Mouse (Mus musculus) lung, embryonic 15.5 days (tissue): ENCODE data around the gene Intu. TPM values are rescaled to one million over a fixed set of nuclear protein-coding genes. Genes with fewer than 3 reads are reported as not detected.

Experiments
- ATAC-seq: fragments of 200-750 bp; cut with Nextera tagmentation; 2 replicates; pipeline ENCODE4 v1.8.0; 2017; ENCODE audit warnings: moderate number of reproducible peaks, borderline replicate concordance; ENCODE audit not compliant: low FRiP score, low TSS enrichment; ENCODE audit errors: extremely low read depth
- H3K27ac ChIP-seq: fragments of 300-500 bp; sonication (generic); 2 replicates; pipeline ENCODE4 v1.5.1; 2015; ENCODE audit warnings: moderate library complexity, mild to moderate bottlenecking, inconsistent platforms
- H3K27me3 ChIP-seq: fragments of 300-500 bp; sonication (generic); 2 replicates; pipeline ENCODE4 v1.6.1; 2015; ENCODE audit warnings: inconsistent platforms
- H3K36me3 ChIP-seq: fragments of 300-500 bp; sonication (generic); 2 replicates; pipeline ENCODE4 v1.6.1; 2015; ENCODE audit warnings: inconsistent platforms
- H3K4me1 ChIP-seq: fragments of 300-500 bp; sonication (generic); 2 replicates; pipeline ENCODE4 v1.6.1; 2015; ENCODE audit warnings: inconsistent platforms
- H3K4me2 ChIP-seq: fragments of 300-500 bp; sonication (generic); 2 replicates; pipeline ENCODE4 v1.6.1; 2015; ENCODE audit warnings: inconsistent platforms, mild to moderate bottlenecking, moderate library complexity
- H3K4me3 ChIP-seq: fragments of 300-500 bp; sonication (generic); 2 replicates; pipeline ENCODE4 v1.5.1; 2015; ENCODE audit warnings: mild to moderate bottlenecking, inconsistent platforms
- H3K9ac ChIP-seq: fragments of 300-500 bp; sonication (generic); 2 replicates; pipeline ENCODE4 v1.6.1; 2015; ENCODE audit warnings: inconsistent platforms
- H3K9me3 ChIP-seq: fragments of 300-500 bp; sonication (generic); 2 replicates; pipeline ENCODE4 v1.6.1; 2016; ENCODE audit warnings: inconsistent platforms
- WGBS: fragments of 180-500 bp; shearing (Covaris S2); methylation state at CpG from one replicate; pipeline ENCODE4 v1.1.7; 2015; 5-methylcytosine and 5-hydroxymethylcytosine counted together
- polyA plus RNA-seq: library from polyadenylated mRNA; unstranded; fragments of >200 nt; fragmentation: Nextera tagmentation; extraction: Ambion mirVana; gene quantifications from 2 replicates; pipeline ENCODE4 v1.2.1, GENCODE M21; 2015

The Intu gene
- polyA plus RNA-seq, 1 experiment from 2014 or later = 2.4 TPM

DNA sequence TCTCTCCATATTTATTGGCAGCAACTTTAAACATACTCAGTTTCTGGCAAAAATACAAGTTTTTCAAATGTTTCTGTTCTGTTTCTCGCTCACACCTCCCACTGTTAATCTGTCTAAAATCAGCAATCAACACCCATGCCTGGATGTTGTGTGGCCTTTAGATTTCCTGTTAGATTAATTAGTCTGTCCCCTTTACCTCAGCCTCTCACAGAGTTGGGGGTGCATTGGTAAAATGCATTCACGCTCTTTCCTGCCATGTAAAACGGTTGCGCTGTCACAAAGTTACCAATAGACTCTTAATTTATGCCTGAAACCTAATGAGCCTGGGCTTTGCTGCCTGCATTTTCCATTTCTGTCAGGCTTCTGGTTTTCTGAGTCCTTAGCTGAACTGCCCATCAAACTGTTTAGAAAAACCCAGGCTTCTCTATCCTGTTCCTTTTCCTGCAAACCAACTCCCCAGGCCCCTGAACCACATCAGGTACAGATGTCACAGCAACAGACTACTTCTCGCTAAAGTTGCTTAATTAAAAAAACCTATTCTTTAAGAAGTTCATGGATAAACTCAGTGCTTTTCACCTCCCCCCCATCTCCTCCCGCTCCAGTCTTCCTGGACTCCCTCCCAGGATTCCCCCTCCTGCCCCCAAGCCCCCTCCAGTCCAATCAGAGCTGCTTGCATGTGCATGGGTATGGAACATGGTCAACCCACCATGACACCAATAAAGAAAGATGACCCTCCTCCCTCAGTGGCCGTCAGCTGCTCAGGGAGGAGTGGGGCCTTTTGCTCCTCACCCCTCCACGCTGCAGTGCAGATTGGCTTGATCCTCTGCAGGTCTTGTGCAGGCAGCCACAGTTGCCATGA lies 136.0 kb downstream of the Intu start:
- H3K4me1 ChIP-seq = no peaks in the 10 kb centered on the region
- H3K9ac ChIP-seq = no peak overlapping the region
- no peak overlapping the region for H3K4me3 ChIP-seq
- no peak overlapping the region for H3K4me2 ChIP-seq
- ATAC-seq = no peak
- no peak overlapping the region for H3K27ac ChIP-seq
- WGBS = 76% methylated on average over 8 of the region's 8 CpGs
- no peaks in the 10 kb centered on the region for H3K27me3 ChIP-seq
- no peaks in the 10 kb centered on the region for H3K36me3 ChIP-seq
- no peaks in the 10 kb centered on the region for H3K9me3 ChIP-seq

DNA sequence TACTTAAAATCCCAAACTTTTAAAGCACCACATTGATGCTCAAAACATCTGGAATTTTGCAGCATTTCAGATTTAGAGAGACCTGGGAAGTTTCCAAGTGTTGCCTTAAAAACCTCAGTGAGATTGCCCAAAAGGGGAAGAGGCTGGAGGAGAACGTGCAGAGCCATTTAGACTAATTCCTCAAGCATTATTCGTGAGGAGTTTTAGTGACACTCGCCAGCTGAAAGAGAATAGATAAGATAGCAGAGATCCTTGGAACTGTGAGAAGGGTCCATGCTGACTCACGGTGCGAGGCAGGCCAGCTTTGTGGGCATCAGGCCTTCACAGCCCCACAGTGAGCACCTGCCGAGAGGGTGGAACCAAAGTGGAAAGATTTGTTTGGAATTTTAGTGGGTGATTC lies 137.8 kb downstream of the Intu start:
- no peak overlapping the region for H3K4me3 ChIP-seq
- no peaks in the 10 kb centered on the region for H3K36me3 ChIP-seq
- H3K27ac ChIP-seq = no peak overlapping the region
- no peak overlapping the region for H3K4me2 ChIP-seq
- H3K9ac ChIP-seq = no peak overlapping the region
- no peaks in the 10 kb centered on the region for H3K27me3 ChIP-seq
- H3K9me3 ChIP-seq = no peaks in the 10 kb centered on the region
- no peak for ATAC-seq
- 54% methylated on average over 6 of the region's 6 CpGs for WGBS
- H3K4me1 ChIP-seq = no peaks in the 10 kb centered on the region

- no peak overlapping the region for H3K4me2 ChIP-seq
- ATAC-seq = no peak
- H3K4me3 ChIP-seq = no peak overlapping the region
- no peaks in the 10 kb centered on the region for H3K36me3 ChIP-seq
- H3K9me3 ChIP-seq = no peaks in the 10 kb centered on the region
- H3K9ac ChIP-seq = no peak overlapping the region
- no peak overlapping the region for H3K27ac ChIP-seq
- no peaks in the 10 kb centered on the region for H3K27me3 ChIP-seq
- no peaks in the 10 kb centered on the region for H3K4me1 ChIP-seq
- 95% methylated on average over 3 of the region's 3 CpGs for WGBS
Measured at GRCm38 (mm10) chr3:40669395-40669794, 138.3 kb downstream of the Intu start.

- no peak overlapping the region for H3K4me3 ChIP-seq
- no peak for ATAC-seq
- no peak overlapping the region for H3K27ac ChIP-seq
- no peaks in the 10 kb centered on the region for H3K36me3 ChIP-seq
- WGBS = 77% methylated on average over 1 of the region's 1 CpGs
- no peak overlapping the region for H3K9ac ChIP-seq
- no peaks in the 10 kb centered on the region for H3K4me1 ChIP-seq
- no peaks in the 10 kb centered on the region for H3K27me3 ChIP-seq
- H3K4me2 ChIP-seq = no peak overlapping the region
- no peaks in the 10 kb centered on the region for H3K9me3 ChIP-seq
Measured at GRCm38 (mm10) chr3:40673515-40673914, 142.4 kb downstream of the Intu start.

GRCm38 (mm10) chr3:40674873-40675405 lies 143.9 kb downstream of the Intu start:
- WGBS = 38% methylated on average over 8 of the region's 8 CpGs
- no peak overlapping the region for H3K4me3 ChIP-seq
- no peak overlapping the region for H3K9ac ChIP-seq
- H3K9me3 ChIP-seq = no peaks in the 10 kb centered on the region
- no peak overlapping the region for H3K27ac ChIP-seq
- no peak overlapping the region for H3K4me2 ChIP-seq
- no peak for ATAC-seq
- H3K4me1 ChIP-seq = no peaks in the 10 kb centered on the region
- no peaks in the 10 kb centered on the region for H3K27me3 ChIP-seq
- H3K36me3 ChIP-seq = no peaks in the 10 kb centered on the region

DNA sequence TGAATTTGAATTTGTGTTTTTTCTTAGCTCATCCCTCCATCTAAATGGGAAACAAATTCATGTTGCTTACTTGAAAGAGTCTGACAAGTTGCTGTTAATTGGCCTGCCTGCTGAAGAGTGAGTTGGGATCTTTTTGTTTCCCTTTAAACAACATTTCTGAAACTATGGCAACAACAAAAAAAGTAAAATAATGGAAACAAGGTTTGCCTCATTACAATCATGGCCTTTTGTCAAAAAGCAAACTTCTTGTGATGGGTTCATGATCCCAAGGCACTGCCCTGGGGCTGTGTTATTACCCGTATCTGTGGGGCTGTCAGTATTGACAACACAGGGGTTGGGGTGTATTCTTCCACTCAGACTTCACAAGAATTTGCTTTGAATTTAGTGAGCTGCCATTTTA lies 147.8 kb downstream of the Intu start:
- 69% methylated on average over 1 of the region's 1 CpGs for WGBS
- Histone ChIP-seq H3K27ac (no peak overlapping the region), H3K9me3 (no peaks in the 10 kb centered on the region), H3K4me1 (no peaks in the 10 kb centered on the region), H3K4me3 (no peak overlapping the region), H3K9ac (no peak overlapping the region), H3K27me3 (no peaks in the 10 kb centered on the region), H3K36me3 (no peaks in the 10 kb centered on the region), H3K4me2 (no peak overlapping the region)
- no peak for ATAC-seq

DNA sequence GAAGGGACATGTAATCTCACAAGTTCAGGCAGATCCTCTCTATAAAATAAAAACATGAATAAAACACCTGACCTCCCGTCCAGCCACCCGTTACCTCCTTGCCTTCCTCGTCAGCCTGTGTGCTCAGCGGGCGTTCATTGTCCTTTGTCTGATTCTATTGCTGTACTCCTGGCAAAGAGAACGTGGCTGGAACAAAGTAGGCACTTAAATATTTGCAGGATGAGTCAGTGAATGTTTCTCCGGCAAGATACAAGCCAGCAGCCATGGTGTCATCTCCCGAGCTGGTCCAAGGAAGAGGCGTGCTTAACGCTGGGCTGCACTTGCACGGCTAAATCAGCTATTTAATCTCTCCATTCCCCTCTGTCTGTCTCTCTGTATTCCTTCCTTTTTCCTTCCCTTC lies 151.3 kb downstream of the Intu start:
- Histone ChIP-seq H3K4me2 (no peak overlapping the region), H3K27me3 (no peaks in the 10 kb centered on the region), H3K36me3 (no peaks in the 10 kb centered on the region), H3K4me1 (0 out of 2 replicates have a peak, but pooled peaks cover 5% of the 10 kb centered on the region), H3K27ac (no peak overlapping the region), H3K9me3 (no peaks in the 10 kb centered on the region), H3K9ac (no peak overlapping the region), H3K4me3 (no peak overlapping the region)
- ATAC-seq = no peak
- 62% methylated on average over 11 of the region's 11 CpGs for WGBS

DNA sequence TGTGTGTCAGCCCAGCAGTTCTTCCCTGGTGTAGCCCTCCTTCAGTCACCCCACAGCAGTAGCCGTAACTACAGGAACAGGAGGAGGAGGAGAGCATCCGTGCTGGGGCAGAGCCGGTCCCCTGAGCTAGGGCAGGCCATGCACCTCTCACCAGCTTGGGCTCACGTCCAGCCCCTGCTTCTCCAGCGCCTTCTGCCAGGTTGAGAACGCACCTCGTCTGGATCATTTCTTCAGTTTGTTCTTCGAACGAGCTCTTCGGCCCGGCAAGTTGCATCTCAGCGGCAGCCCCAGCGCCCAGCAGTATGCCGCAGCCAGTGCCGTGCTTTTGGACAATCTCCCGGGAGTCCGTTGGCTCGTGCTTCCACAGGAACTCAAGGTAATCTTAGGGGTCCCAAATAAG lies 152.1 kb downstream of the Intu start:
- Histone ChIP-seq H3K27me3 (no peaks in the 10 kb centered on the region), H3K36me3 (no peaks in the 10 kb centered on the region), H3K4me2 (no peak overlapping the region), H3K4me1 (0 out of 2 replicates have a peak, but pooled peaks cover 5% of the 10 kb centered on the region), H3K27ac (no peak overlapping the region), H3K9ac (no peak overlapping the region), H3K4me3 (no peak overlapping the region), H3K9me3 (no peaks in the 10 kb centered on the region)
- WGBS = 92% methylated on average over 18 of the region's 18 CpGs
- ATAC-seq = no peak

DNA sequence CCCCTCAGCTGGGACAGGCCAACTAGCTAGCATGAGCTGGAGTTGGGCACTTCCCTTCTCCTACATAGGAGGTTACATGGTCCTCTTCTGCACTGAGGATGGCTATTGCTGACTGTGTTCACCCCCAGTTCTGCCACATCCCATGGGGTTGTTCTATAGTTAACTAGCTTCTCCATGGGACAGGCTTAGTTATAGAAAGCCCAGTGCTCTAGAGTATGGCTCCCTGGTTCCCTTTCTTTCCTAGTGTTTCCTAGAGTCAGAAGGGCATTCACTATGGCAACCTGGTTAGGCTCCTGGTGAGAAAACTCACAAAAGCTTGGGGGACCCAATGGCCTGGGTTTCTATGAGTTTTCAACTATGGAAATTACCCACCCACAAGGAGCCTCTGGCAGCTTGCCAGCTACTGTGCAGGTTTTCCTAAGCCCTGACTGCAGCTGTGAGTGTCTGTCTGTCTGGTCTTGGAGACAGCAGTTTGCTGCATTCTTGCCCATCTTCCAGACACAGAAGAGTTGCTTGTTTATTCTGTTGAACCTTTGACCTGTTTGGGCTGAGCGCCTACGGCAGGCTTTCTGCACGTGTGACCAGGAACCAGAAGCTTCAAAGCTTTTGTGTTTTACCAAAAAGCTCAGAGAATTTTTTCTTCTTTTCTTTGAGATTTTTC lies 154.9 kb downstream of the Intu start:
- WGBS = 12% methylated on average over 3 of the region's 3 CpGs
- H3K27me3 ChIP-seq = no peaks in the 10 kb centered on the region
- H3K4me3 ChIP-seq = no peak overlapping the region
- no peak overlapping the region for H3K27ac ChIP-seq
- no peaks in the 10 kb centered on the region for H3K9me3 ChIP-seq
- H3K36me3 ChIP-seq = no peaks in the 10 kb centered on the region
- H3K4me2 ChIP-seq = no peak overlapping the region
- 0 out of 2 replicates have a peak, but pooled peaks cover 5% of the 10 kb centered on the region for H3K4me1 ChIP-seq
- no peak overlapping the region for H3K9ac ChIP-seq
- ATAC-seq = no peak

DNA sequence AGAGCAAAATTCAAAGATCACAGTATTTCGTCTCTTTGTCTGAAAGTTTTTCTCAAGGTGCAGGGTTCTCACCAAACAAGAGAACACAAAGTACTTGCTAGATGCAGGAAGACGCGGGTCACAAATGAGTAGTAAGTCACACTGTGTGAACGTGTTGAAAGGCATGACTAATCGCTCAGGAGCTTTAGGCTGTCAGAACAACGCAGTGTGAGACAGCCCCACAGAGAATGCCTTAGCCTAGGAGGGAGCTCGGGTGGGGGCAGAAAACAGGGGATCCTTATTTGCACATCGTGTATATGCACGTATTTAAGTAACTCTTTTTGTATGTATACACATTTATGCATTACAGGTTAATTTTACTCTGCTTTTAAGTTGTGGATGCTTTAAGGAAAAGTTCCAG lies 155.8 kb downstream of the Intu start:
- no peak overlapping the region for H3K4me3 ChIP-seq
- H3K27ac ChIP-seq = no peak overlapping the region
- 51% methylated on average over 9 of the region's 9 CpGs for WGBS
- no peaks in the 10 kb centered on the region for H3K36me3 ChIP-seq
- H3K27me3 ChIP-seq = no peaks in the 10 kb centered on the region
- no peak overlapping the region for H3K4me2 ChIP-seq
- H3K4me1 ChIP-seq = 0 out of 2 replicates have a peak, but pooled peaks cover 5% of the 10 kb centered on the region
- no peak overlapping the region for H3K9ac ChIP-seq
- no peak for ATAC-seq
- H3K9me3 ChIP-seq = no peaks in the 10 kb centered on the region

DNA sequence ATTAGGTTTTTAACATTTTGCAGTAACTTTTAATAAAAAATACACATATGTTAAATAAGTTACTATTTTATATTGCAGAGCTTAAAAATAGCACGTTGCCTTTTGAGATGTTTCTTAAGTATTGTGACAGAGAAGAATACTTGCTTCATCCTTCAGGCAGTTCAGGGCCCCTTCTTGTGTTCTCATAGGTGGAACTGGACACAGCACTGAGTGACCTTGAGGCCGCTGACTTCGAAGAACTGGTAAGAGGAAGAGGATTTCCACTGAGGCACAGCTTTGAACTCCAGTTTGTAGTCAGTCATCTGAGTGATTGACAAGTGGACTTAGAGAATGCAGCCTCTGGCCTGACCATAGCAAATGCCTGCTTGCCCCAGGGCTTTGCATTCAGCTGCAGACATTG lies 156.5 kb downstream of the Intu start:
- Histone ChIP-seq H3K9me3 (no peaks in the 10 kb centered on the region), H3K4me2 (no peak overlapping the region), H3K27ac (no peak overlapping the region), H3K9ac (no peak overlapping the region), H3K4me1 (0 out of 2 replicates have a peak, but pooled peaks cover 5% of the 10 kb centered on the region), H3K27me3 (no peaks in the 10 kb centered on the region), H3K36me3 (no peaks in the 10 kb centered on the region), H3K4me3 (no peak overlapping the region)
- 75% methylated on average over 3 of the region's 3 CpGs for WGBS
- no peak for ATAC-seq

- 67% methylated on average over 6 of the region's 6 CpGs for WGBS
- 0 out of 2 replicates have a peak, but pooled peaks cover 3% of the 10 kb centered on the region for H3K4me1 ChIP-seq
- no peaks in the 10 kb centered on the region for H3K27me3 ChIP-seq
- no peak overlapping the region for H3K27ac ChIP-seq
- H3K4me3 ChIP-seq = no peak overlapping the region
- no peak overlapping the region for H3K4me2 ChIP-seq
- no peak overlapping the region for H3K9ac ChIP-seq
- no peaks in the 10 kb centered on the region for H3K9me3 ChIP-seq
- ATAC-seq = no peak
- no peaks in the 10 kb centered on the region for H3K36me3 ChIP-seq
Measured at GRCm38 (mm10) chr3:40691566-40691965, 160.5 kb downstream of the Intu start.
